Mouse (Mus musculus) myocyte (in vitro differentiated cells): ENCODE measurements around the gene Prkaa1.

ENCODE experiments used
- E2F4 ChIP-seq: IDR thresholded peaks from one replicate; pipeline ENCODE4 v1.6.1; 2011; ENCODE audit warnings: mild to moderate bottlenecking, control low read depth, moderate library complexity; ENCODE audit not compliant: insufficient read depth
- MYOD1 ChIP-seq, 3 experiments: IDR thresholded peaks; one replicate each; pipeline ENCODE4 v1.6.1; 2011; ENCODE audit warnings: control low read depth in 2 of 3, low read depth in 2 of 3, mild to moderate bottlenecking in 2 of 3, moderate library complexity in 1 of 3; ENCODE audit not compliant: insufficient read length in 2 of 3, control insufficient read depth in 1 of 3
- USF1 ChIP-seq: IDR thresholded peaks from one replicate; pipeline ENCODE4 v1.6.1; 2011; ENCODE audit warnings: low read depth, mild to moderate bottlenecking, control low read depth, moderate library complexity

DNA sequence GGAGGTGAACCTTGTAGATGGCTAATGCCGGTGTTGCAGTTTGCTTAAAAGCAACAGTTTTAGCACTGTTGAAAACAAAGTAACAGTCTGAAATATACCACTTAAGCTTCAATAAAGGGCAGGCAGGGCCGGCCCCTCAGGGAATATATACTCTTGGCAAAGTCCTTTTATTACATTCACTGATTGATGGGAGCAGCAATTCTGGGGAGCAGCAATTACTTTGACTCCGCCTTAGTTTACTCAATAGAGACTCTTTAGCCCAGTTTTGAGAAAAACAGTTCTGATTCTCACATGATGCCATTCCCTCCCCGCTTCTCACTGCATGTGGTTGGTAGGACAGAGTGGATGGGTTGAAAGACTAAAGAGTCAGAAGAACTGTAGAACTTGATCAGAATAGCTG is 5.5 kb downstream of the Prkaa1 start:
- TF ChIP-seq USF1, result no peak
- TF ChIP-seq E2F4, result no peak
- no peak for TF ChIP-seq MYOD1 (IDR thresholded peaks at IDR 0.05; ENCODE audit: control insufficient read depth in 1 of 3, insufficient read length in 2 of 3, low read depth in 2 of 3)
